Mouse (Mus musculus) lung, embryonic 14.5 days (tissue): ENCODE data around the gene Gnat1. TPM values are rescaled to one million over a fixed set of nuclear protein-coding genes. Genes with fewer than 3 reads are reported as not detected.

ENCODE experiments used
- ATAC-seq: fragments of 200-750 bp; cut with Nextera tagmentation; 2 replicates; pipeline ENCODE4 v1.8.0; 2017; ENCODE audit warnings: mild to moderate bottlenecking, moderate TSS enrichment, moderate library complexity; ENCODE audit not compliant: insufficient read depth
- DNase-seq: peaks from one replicate; pipeline ENCODE4 v3.0.0-alpha.2; 2015
- H3K27ac ChIP-seq: fragments of 300-500 bp; sonication (generic); 2 replicates; pipeline ENCODE4 v1.5.1; 2014; ENCODE audit warnings: low read depth, mild to moderate bottlenecking, moderate library complexity
- H3K27me3 ChIP-seq: fragments of 300-500 bp; sonication (generic); 2 replicates; pipeline ENCODE4 v1.6.1; 2014; ENCODE audit warnings: low read length, control low read depth; ENCODE audit not compliant: insufficient read depth
- H3K36me3 ChIP-seq: fragments of 300-500 bp; sonication (generic); 2 replicates; pipeline ENCODE4 v1.6.1; 2014; ENCODE audit warnings: control low read depth; ENCODE audit not compliant: insufficient read depth
- H3K4me1 ChIP-seq: fragments of 300-500 bp; sonication (generic); 2 replicates; pipeline ENCODE4 v1.6.1; 2014; ENCODE audit warnings: antibody characterized with exemption, control low read depth; ENCODE audit not compliant: insufficient read depth
- H3K4me2 ChIP-seq: fragments of 300-500 bp; sonication (generic); 2 replicates; pipeline ENCODE4 v1.6.1; 2014; ENCODE audit warnings: mild to moderate bottlenecking
- H3K4me3 ChIP-seq: fragments of 300-500 bp; sonication (generic); 2 replicates; pipeline ENCODE4 v1.5.1; 2014; ENCODE audit warnings: low read depth, low read length
- H3K9ac ChIP-seq: fragments of 300-500 bp; sonication (generic); 2 replicates; pipeline ENCODE4 v1.6.1; 2014
- H3K9me3 ChIP-seq: fragments of 300-500 bp; sonication (generic); 2 replicates; pipeline ENCODE4 v1.6.1; 2016; ENCODE audit warnings: low read depth, low read length, control low read depth
- CTCF ChIP-seq: IDR thresholded peaks from 2 replicates; pipeline ENCODE4 v1.5.1; 2016; ENCODE audit warnings: antibody characterized with exemption, low read depth
- WGBS: fragments of 180-500 bp; shearing (Covaris S2); extraction: QIAGEN DNeasy Blood & Tissue Kit; methylation state at CpG from one replicate; pipeline ENCODE4 v1.1.7; 2014; 5-methylcytosine and 5-hydroxymethylcytosine counted together
- polyA plus RNA-seq: library from polyadenylated mRNA; unstranded; fragments of >200 nt; fragmentation: Nextera tagmentation; extraction: Ambion mirVana; gene quantifications from 2 replicates; pipeline ENCODE4 v1.2.1, GENCODE M21; 2014

Gene Gnat1
- polyA plus RNA-seq, 1 experiment from 2014 or later, result 0.89 TPM

GRCm38 (mm10) chr9:107674609-107675429, 4.7 kb downstream of the Gnat1 start:
- Histone ChIP-seq H3K4me1 (no peaks in the 10 kb centered on the region), H3K4me3 (no peak overlapping the region), H3K27ac (no peak overlapping the region), H3K9me3 (no peaks in the 10 kb centered on the region), H3K36me3 (no peaks in the 10 kb centered on the region), H3K4me2 (no peak overlapping the region), H3K9ac (no peak overlapping the region), H3K27me3 (peaks cover 31% of the 10 kb centered on the region)
- 55% methylated on average over 9 of the region's 9 CpGs for WGBS
- TF ChIP-seq CTCF, result no peak
- DNase-seq, result no peak
- no peak; the same call in 1 of the 2 replicates for ATAC-seq

GRCm38 (mm10) chr9:107670259-107670658, 9.3 kb downstream of the Gnat1 start:
- peaks cover 23% of the 10 kb centered on the region for H3K27me3 ChIP-seq
- DNase-seq, result no peak
- H3K4me1 ChIP-seq, result peaks cover 12% of the 10 kb centered on the region; the same call in 1 of the 2 replicates
- no peak overlapping the region for H3K27ac ChIP-seq
- no peak overlapping the region for H3K4me3 ChIP-seq
- WGBS, result 53% methylated on average over 5 of the region's 5 CpGs
- no peak for ATAC-seq
- no peak overlapping the region for H3K9ac ChIP-seq
- H3K36me3 ChIP-seq, result no peaks in the 10 kb centered on the region
- no peak overlapping the region for H3K4me2 ChIP-seq
- TF ChIP-seq CTCF, result no peak
- no peaks in the 10 kb centered on the region for H3K9me3 ChIP-seq

GRCm38 (mm10) chr9:107669480-107669945, 10.0 kb downstream of the Gnat1 start, which contains the start of gene Slc38a3:
TSS of gene Slc38a3 (minus strand) at chr9:107669530.
- Histone ChIP-seq H3K9me3 (no peaks in the 10 kb centered on the region), H3K27me3 (peaks cover 21% of the 10 kb centered on the region), H3K4me2 (no peak within 1 kb of the TSS), H3K36me3 (no peaks in the 10 kb centered on the region), H3K9ac (no peak within 1 kb of the TSS), H3K4me3 (no peak within 1 kb of the TSS), H3K27ac (no peak within 1 kb of the TSS; the same call in 1 of the 2 replicates), H3K4me1 (peaks cover 12% of the 10 kb centered on the region; the same call in 1 of the 2 replicates)
- DNase-seq (no peak), ATAC-seq (no peak)
- no peak for TF ChIP-seq CTCF
- 84% methylated on average over 9 of the region's 9 CpGs for WGBS

DNA sequence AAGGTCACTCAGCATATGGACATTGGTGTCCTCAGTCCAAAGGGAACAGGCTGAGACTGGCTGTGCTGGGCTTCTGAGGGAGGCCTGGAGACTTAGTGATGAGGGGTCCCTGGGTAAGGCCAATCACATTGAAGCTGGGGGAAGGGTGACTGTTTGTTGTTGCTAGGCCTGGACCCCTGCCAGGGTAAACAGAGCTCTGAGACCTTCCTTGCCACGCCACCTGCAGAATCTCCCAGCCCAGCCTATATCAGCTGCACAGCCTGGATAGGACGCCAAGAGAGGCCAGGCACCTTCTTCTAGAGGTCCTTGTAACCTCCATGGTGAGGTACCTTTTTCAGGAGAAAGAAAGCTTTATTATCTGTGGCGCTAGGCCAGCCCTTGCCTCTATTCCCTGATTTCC, 10.6 kb downstream of the Gnat1 start:
- Histone ChIP-seq H3K27ac (no peak overlapping the region), H3K4me1 (peaks cover 12% of the 10 kb centered on the region; the same call in 1 of the 2 replicates), H3K4me3 (no peak overlapping the region), H3K36me3 (no peaks in the 10 kb centered on the region), H3K4me2 (no peak overlapping the region), H3K9me3 (no peaks in the 10 kb centered on the region), H3K9ac (no peak overlapping the region), H3K27me3 (peaks cover 21% of the 10 kb centered on the region)
- TF ChIP-seq CTCF, result no peak
- WGBS, result 48% methylated on average over 3 of the region's 3 CpGs
- ATAC-seq (no peak), DNase-seq (no peak)

DNA sequence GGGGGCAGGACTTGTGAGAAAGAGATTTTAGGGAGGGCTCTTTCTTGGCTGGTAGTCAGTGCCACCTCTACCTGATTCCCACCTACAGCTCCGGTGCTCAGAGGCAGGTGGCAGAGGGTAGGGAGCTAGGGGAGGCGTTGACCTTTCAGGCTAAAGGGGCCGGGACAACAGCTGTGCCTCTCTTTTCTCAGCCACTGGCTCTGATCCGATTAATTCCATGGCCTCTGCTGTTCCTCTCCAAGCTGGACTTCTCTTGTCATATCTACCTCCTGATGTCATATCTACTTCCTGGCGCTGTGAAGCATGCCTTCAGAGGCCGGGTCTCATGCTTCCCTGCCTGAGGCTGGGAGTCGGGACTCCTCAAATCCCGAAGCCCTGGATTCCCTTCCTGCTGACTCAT, 11.5 kb downstream of the Gnat1 start:
- peaks cover 12% of the 10 kb centered on the region; the same call in 1 of the 2 replicates for H3K4me1 ChIP-seq
- peak overlapping the region; percentile 86 for H3K4me2 ChIP-seq
- no peak overlapping the region for H3K27ac ChIP-seq
- DNase-seq, result no peak
- no peak for ATAC-seq
- peaks cover 21% of the 10 kb centered on the region for H3K27me3 ChIP-seq
- 30% methylated on average over 8 of the region's 8 CpGs for WGBS
- H3K4me3 ChIP-seq, result no peak overlapping the region
- H3K9ac ChIP-seq, result no peak overlapping the region
- no peaks in the 10 kb centered on the region for H3K9me3 ChIP-seq
- H3K36me3 ChIP-seq, result no peaks in the 10 kb centered on the region
- TF ChIP-seq CTCF, result no peak

GRCm38 (mm10) chr9:107667219-107667618, 12.3 kb downstream of the Gnat1 start:
- ATAC-seq, result peak; percentile 94
- peaks cover 12% of the 10 kb centered on the region; the same call in 1 of the 2 replicates for H3K4me1 ChIP-seq
- H3K9ac ChIP-seq, result peak overlapping the region; percentile 34

DNA sequence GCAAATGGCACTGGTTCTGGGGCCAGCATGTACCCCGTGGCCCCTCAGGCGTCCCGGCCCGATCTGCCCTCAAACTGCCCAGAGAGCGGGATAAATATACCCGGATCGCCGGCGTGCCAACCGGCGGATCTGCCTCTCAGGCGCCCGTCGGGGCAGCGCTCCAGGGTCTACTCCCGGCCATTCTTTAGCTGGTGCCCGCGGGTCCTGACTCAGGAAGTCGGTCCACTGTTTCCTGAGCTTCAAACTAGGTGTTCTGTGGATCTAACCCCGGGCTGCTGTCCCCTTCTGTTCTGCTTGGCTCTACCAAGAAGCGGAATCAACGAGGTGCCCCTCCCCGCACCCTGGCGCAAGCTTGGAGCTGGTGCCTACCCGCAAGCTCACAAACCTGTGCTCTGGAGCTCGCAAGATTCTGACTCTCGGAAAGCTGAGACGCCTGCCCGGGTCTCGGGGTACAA, 12.7 kb downstream of the Gnat1 start:
- Histone ChIP-seq H3K27ac (no peak overlapping the region), H3K4me2 (peak overlapping the region; percentile 86), H3K27me3 (peaks cover 21% of the 10 kb centered on the region), H3K4me1 (peaks cover 12% of the 10 kb centered on the region; the same call in 1 of the 2 replicates), H3K36me3 (no peaks in the 10 kb centered on the region), H3K4me3 (peak overlapping the region; percentile 43), H3K9me3 (no peaks in the 10 kb centered on the region), H3K9ac (peak overlapping the region; percentile 34)
- TF ChIP-seq CTCF, result no peak
- WGBS, result 1% methylated on average over 30 of the region's 30 CpGs
- DNase-seq, result peak; percentile 38
- ATAC-seq, result peak; percentile 23; the same call in 1 of the 2 replicates

More at GRCm38 (mm10) chr9:107667219-107667618, 12.3 kb downstream of the Gnat1 start:
- TF ChIP-seq CTCF, result no peak
- peaks cover 21% of the 10 kb centered on the region for H3K27me3 ChIP-seq
- no peaks in the 10 kb centered on the region for H3K9me3 ChIP-seq
- DNase-seq, result peak; percentile 78
- H3K4me2 ChIP-seq, result peak overlapping the region; percentile 86
- H3K27ac ChIP-seq, result no peak overlapping the region
- no peaks in the 10 kb centered on the region for H3K36me3 ChIP-seq
- peak overlapping the region; percentile 43 for H3K4me3 ChIP-seq
- WGBS, result under 1% methylated on average over 24 of the region's 24 CpGs
